Mouse (Mus musculus): ENCODE data around the gene Scube2.
A peak's percentile ranks its signal among the peaks of the same experiment; 100 is the strongest.

Scube2 gene

GRCm38 (mm10) chr7:109865370-109866229 is at the start of gene Scube2:
Scube2 (minus strand) TSS chr7:109865679.
- DNase-seq (ENCODE audit: low read depth, low spot score) = no peak

- DNase-seq (ENCODE audit: low read depth, low spot score) = no peak
Observed at GRCm38 (mm10) chr7:109906165-109906564, 40.7 kb upstream of the Scube2 start.

GRCm38 (mm10) chr7:109900921-109901320 is 35.4 kb upstream of the Scube2 start:
- no peak for DNase-seq (ENCODE audit: low read depth, low spot score)

- no peak for DNase-seq (ENCODE audit: low read depth, low spot score)
Observed at GRCm38 (mm10) chr7:109898911-109899310, 33.4 kb upstream of the Scube2 start.

GRCm38 (mm10) chr7:109892530-109892929 is 27.1 kb upstream of the Scube2 start:
- peak; percentile 68 for DNase-seq (ENCODE audit: low read depth, low spot score)

- no peak for DNase-seq (ENCODE audit: low read depth, low spot score)
Observed at GRCm38 (mm10) chr7:109891786-109892185, 26.3 kb upstream of the Scube2 start.

- no peak for DNase-seq (ENCODE audit: low read depth, low spot score)
Observed at GRCm38 (mm10) chr7:109890256-109890655, 24.8 kb upstream of the Scube2 start.

- DNase-seq (ENCODE audit: low read depth, low spot score) = peak; percentile 35
Observed at GRCm38 (mm10) chr7:109889300-109889699, 23.8 kb upstream of the Scube2 start.

- no peak for DNase-seq (ENCODE audit: low read depth, low spot score)
Observed at GRCm38 (mm10) chr7:109886249-109886648, 20.8 kb upstream of the Scube2 start.

- DNase-seq (ENCODE audit: low read depth, low spot score) = no peak
Observed at GRCm38 (mm10) chr7:109882574-109882973, 17.1 kb upstream of the Scube2 start.

- peak; percentile 57 for DNase-seq (ENCODE audit: low read depth, low spot score)
Observed at GRCm38 (mm10) chr7:109881561-109882099, 16.2 kb upstream of the Scube2 start.

- DNase-seq (ENCODE audit: low read depth, low spot score) = peak; percentile 36
Observed at GRCm38 (mm10) chr7:109879158-109879557, 13.7 kb upstream of the Scube2 start.

- DNase-seq (ENCODE audit: low read depth, low spot score) = peak; percentile 38
Observed at GRCm38 (mm10) chr7:109876085-109876484, 10.6 kb upstream of the Scube2 start.

- peak; percentile 75 for DNase-seq (ENCODE audit: low read depth, low spot score)
Observed at GRCm38 (mm10) chr7:109875598-109875997, 10.1 kb upstream of the Scube2 start.

GRCm38 (mm10) chr7:109875033-109875432 is 9.6 kb upstream of the Scube2 start:
- DNase-seq (ENCODE audit: low read depth, low spot score) = peak; percentile 48

- DNase-seq (ENCODE audit: low read depth, low spot score) = peak; percentile 79
Observed at GRCm38 (mm10) chr7:109873170-109873569, 7.7 kb upstream of the Scube2 start.

- DNase-seq (ENCODE audit: low read depth, low spot score) = no peak
Observed at GRCm38 (mm10) chr7:109871232-109871631, 5.8 kb upstream of the Scube2 start.

- DNase-seq (ENCODE audit: low read depth, low spot score) = peak; percentile 61
Observed at GRCm38 (mm10) chr7:109868498-109868897, 3.0 kb upstream of the Scube2 start.

- DNase-seq (ENCODE audit: low read depth, low spot score) = no peak
Observed at GRCm38 (mm10) chr7:109866643-109867042, 1.2 kb upstream of the Scube2 start.

GRCm38 (mm10) chr7:109863561-109863960 is 1.9 kb downstream of the Scube2 start:
- no peak for DNase-seq (ENCODE audit: low read depth, low spot score)

GRCm38 (mm10) chr7:109860162-109860561 is 5.3 kb downstream of the Scube2 start:
- DNase-seq (ENCODE audit: low read depth, low spot score) = no peak

- DNase-seq (ENCODE audit: low read depth, low spot score) = no peak
Observed at GRCm38 (mm10) chr7:109859354-109859753, 6.1 kb downstream of the Scube2 start.

- no peak for DNase-seq (ENCODE audit: low read depth, low spot score)
Observed at GRCm38 (mm10) chr7:109852752-109853212, 12.7 kb downstream of the Scube2 start.

Measured in ES-CJ7 (cell line).